Mouse (Mus musculus) testis, adult 2 months (tissue): ENCODE measurements at regions not wholly inside any gene's neighbourhood (a gene's known extent, or its start where the extent isn't known, plus 50 kb on each side); places are given as distances from the start of the nearest gene placed in this dataset.

Source experiments
- CTCF ChIP-seq: fragments of 200-500 bp; IDR thresholded peaks from 2 replicates; pipeline ENCODE4 v1.5.1; 2012; ENCODE audit warnings: low read depth, mild to moderate bottlenecking, inconsistent platforms, low read length, moderate library complexity; ENCODE audit not compliant: control insufficient read depth, insufficient read depth, insufficient replicate concordance
- POLR2A ChIP-seq: fragments of 200-500 bp; IDR thresholded peaks from 2 replicates; pipeline ENCODE4 v1.6.1; 2012; ENCODE audit warnings: low read depth, mild to moderate bottlenecking, inconsistent platforms, low read length, moderate library complexity; ENCODE audit not compliant: control insufficient read depth

DNA sequence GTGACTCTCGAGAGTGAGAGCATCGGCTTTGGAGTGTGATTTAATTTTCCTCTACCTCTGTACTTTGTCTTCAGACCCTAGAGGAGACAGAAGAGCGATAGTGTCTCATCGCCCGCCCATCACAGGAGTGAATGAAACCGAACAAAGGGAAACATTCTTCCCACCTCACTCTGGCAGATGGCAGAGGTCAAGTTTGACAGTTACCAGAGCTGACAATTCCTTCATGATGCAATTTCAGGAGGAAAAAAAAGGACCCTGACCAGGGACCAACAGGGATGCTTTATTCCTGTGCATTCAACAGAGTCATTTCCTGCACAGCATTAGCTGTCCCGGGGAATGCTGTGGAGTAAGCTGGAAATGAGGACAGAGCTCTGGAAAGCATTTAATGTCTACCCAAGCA lies 106.3 kb upstream of the Lyplal1 start:
- TF ChIP-seq CTCF (no peak), POLR2A (no peak)
